Mouse (Mus musculus) MEL (cell line): ENCODE measurements around the gene Pdzd3. TPM values are rescaled to one million over a fixed set of nuclear protein-coding genes. Genes with fewer than 3 reads are reported as not detected.

Experiments used
- DNase-seq: peaks from one replicate; pipeline ENCODE4 v3.0.0; 2011; ENCODE audit warnings: low read depth, low spot score
- H3K27ac ChIP-seq: 2 replicates; pipeline ENCODE4 v1.5.1; 2012; ENCODE audit warnings: low read depth, mild to moderate bottlenecking, control low read depth, low read length, moderate library complexity; ENCODE audit not compliant: control insufficient read depth
- H3K27me3 ChIP-seq, 2 experiments: fragments of 150-350 bp in 1 of 2; sonication (generic) in 1 of 2; 2 replicates each; pipeline ENCODE4 v1.6.1; 2012; ENCODE audit warnings: low read length in 2 of 2, mild to moderate bottlenecking in 2 of 2, improper control_type of control experiment in 1 of 2, moderate library complexity in 1 of 2; ENCODE audit not compliant: insufficient read depth in 2 of 2, control insufficient read depth in 1 of 2
- H3K36me3 ChIP-seq, 2 experiments: 2 replicates each; pipeline ENCODE4 v1.6.1; 2012 to 2014; ENCODE audit warnings: low read length in 2 of 2, improper control_type of control experiment in 1 of 2, inconsistent platforms in 1 of 2, mild to moderate bottlenecking in 1 of 2; ENCODE audit not compliant: insufficient read depth in 2 of 2, control insufficient read depth in 1 of 2
- H3K4me1 ChIP-seq, 2 experiments: fragments of 150-350 bp in 1 of 2; sonication (generic) in 1 of 2; 2 replicates each; pipeline ENCODE4 v1.6.1; 2012; ENCODE audit warnings: low read length in 2 of 2, improper control_type of control experiment in 1 of 2, mild to moderate bottlenecking in 1 of 2; ENCODE audit not compliant: insufficient read depth in 2 of 2, control insufficient read depth in 1 of 2
- H3K4me3 ChIP-seq, 2 experiments: fragments of 150-350 bp in 1 of 2; sonication (generic) in 1 of 2; 2 replicates each; pipeline ENCODE4 v1.5.1; 2012; ENCODE audit warnings: low read depth in 2 of 2, low read length in 2 of 2, mild to moderate bottlenecking in 2 of 2, moderate library complexity in 2 of 2, control low read depth in 1 of 2, improper control_type of control experiment in 1 of 2; ENCODE audit not compliant: control insufficient read depth in 1 of 2, insufficient read depth in 1 of 2
- H3K79me2 ChIP-seq: 2 replicates; pipeline ENCODE4 v1.6.1; 2012; ENCODE audit warnings: mild to moderate bottlenecking, low read length, moderate library complexity; ENCODE audit not compliant: control insufficient read depth, poor library complexity, insufficient read depth
- H3K9ac ChIP-seq: 2 replicates; pipeline ENCODE4 v1.6.1; 2012; ENCODE audit warnings: low read depth, mild to moderate bottlenecking, control low read depth, low read length, moderate library complexity; ENCODE audit not compliant: control insufficient read depth, poor library complexity, severe bottlenecking
- H3K9me3 ChIP-seq: fragments of 150-350 bp; sonication (generic); replicated peaks from 2 replicates; pipeline ENCODE4 v1.6.1; 2012; ENCODE audit warnings: mild to moderate bottlenecking, low read length, improper control_type of control experiment, moderate library complexity; ENCODE audit not compliant: insufficient read depth
- BHLHE40 ChIP-seq: IDR thresholded peaks from 2 replicates; pipeline ENCODE4 v1.6.1; 2012; ENCODE audit warnings: low read depth, mild to moderate bottlenecking, inconsistent platforms, low read length, improper control_type of control experiment, borderline replicate concordance
- CHD1 ChIP-seq: IDR thresholded peaks from 2 replicates; pipeline ENCODE4 v1.6.1; 2012; ENCODE audit warnings: low read depth, mild to moderate bottlenecking, inconsistent platforms, low read length, improper control_type of control experiment
- CTCF ChIP-seq, 3 experiments: IDR thresholded peaks in 2 of 3; conservative IDR thresholded peaks in 1 of 3; 2 replicates each; pipeline ENCODE4 v1.5.1; 2011 to 2012; ENCODE audit warnings: low read length in 3 of 3, low read depth in 2 of 3, mild to moderate bottlenecking in 2 of 3, improper control_type of control experiment in 1 of 3, inconsistent platforms in 1 of 3, mixed read lengths in 1 of 3, moderate library complexity in 1 of 3; ENCODE audit not compliant: control insufficient read depth in 1 of 3, insufficient read depth in 1 of 3, poor library complexity in 1 of 3, severe bottlenecking in 1 of 3
- E2F4 ChIP-seq: IDR thresholded peaks from 2 replicates; pipeline ENCODE4 v1.6.1; 2011; ENCODE audit warnings: low read depth, low read length, improper control_type of control experiment, borderline replicate concordance
- ELF1 ChIP-seq: IDR thresholded peaks from 2 replicates; pipeline ENCODE4 v1.6.1; 2014; ENCODE audit warnings: low read depth, mild to moderate bottlenecking, inconsistent platforms, low read length, improper control_type of control experiment, moderate library complexity
- EP300 ChIP-seq, 2 experiments: IDR thresholded peaks; 2 replicates each; pipeline ENCODE4 v1.6.1; 2011; ENCODE audit warnings: improper control_type of control experiment in 2 of 2, low read length in 2 of 2, low read depth in 1 of 2, mild to moderate bottlenecking in 1 of 2
- ETS1 ChIP-seq: IDR thresholded peaks from 2 replicates; pipeline ENCODE4 v1.6.1; 2012; ENCODE audit warnings: low read depth, mild to moderate bottlenecking, inconsistent platforms, low read length, improper control_type of control experiment, moderate library complexity
- GATA1 ChIP-seq: IDR thresholded peaks from 2 replicates; pipeline ENCODE4 v1.6.1; 2011; ENCODE audit warnings: low read depth, low read length, improper control_type of control experiment
- HCFC1 ChIP-seq: IDR thresholded peaks from 2 replicates; pipeline ENCODE4 v1.6.1; 2012; ENCODE audit warnings: low read depth, mild to moderate bottlenecking, inconsistent platforms, low read length, improper control_type of control experiment, moderate library complexity
- JUND ChIP-seq: IDR thresholded peaks from 2 replicates; pipeline ENCODE4 v1.6.1; 2011; ENCODE audit warnings: low read depth, mild to moderate bottlenecking, improper control_type of control experiment, low read length
- MAX ChIP-seq: IDR thresholded peaks from 2 replicates; pipeline ENCODE4 v1.6.1; 2011; ENCODE audit warnings: low read length, improper control_type of control experiment
- MEF2A ChIP-seq: IDR thresholded peaks from 2 replicates; pipeline ENCODE4 v1.6.1; 2014; ENCODE audit warnings: low read depth, mild to moderate bottlenecking, inconsistent platforms, low read length, improper control_type of control experiment; ENCODE audit not compliant: poor library complexity, insufficient replicate concordance, severe bottlenecking; ENCODE audit errors: extremely low read depth
- MXI1 ChIP-seq: IDR thresholded peaks from 2 replicates; pipeline ENCODE4 v1.6.1; 2011; ENCODE audit warnings: mild to moderate bottlenecking, low read depth, low read length, improper control_type of control experiment
- MYB ChIP-seq: IDR thresholded peaks from 2 replicates; pipeline ENCODE4 v1.6.1; 2011; ENCODE audit warnings: mild to moderate bottlenecking, low read depth, low read length, improper control_type of control experiment
- MYC ChIP-seq: IDR thresholded peaks from 2 replicates; pipeline ENCODE4 v1.6.1; 2011; ENCODE audit warnings: low read depth, mild to moderate bottlenecking, low read length, improper control_type of control experiment, moderate library complexity
- NELFE ChIP-seq: IDR thresholded peaks from 2 replicates; pipeline ENCODE4 v1.6.1; 2011; ENCODE audit warnings: low read depth, low read length, improper control_type of control experiment
- NRF1 ChIP-seq: IDR thresholded peaks from 2 replicates; pipeline ENCODE4 v1.6.1; 2014; ENCODE audit warnings: low read depth, mild to moderate bottlenecking, inconsistent platforms, low read length, improper control_type of control experiment, moderate library complexity; ENCODE audit not compliant: poor library complexity, insufficient read depth, severe bottlenecking
- POLR2A ChIP-seq, 2 experiments: IDR thresholded peaks; 2 replicates each; pipeline ENCODE4 v1.6.1; 2011 to 2012; ENCODE audit warnings: low read length in 2 of 2, mild to moderate bottlenecking in 2 of 2, control low read depth in 1 of 2, improper control_type of control experiment in 1 of 2, low read depth in 1 of 2, moderate library complexity in 1 of 2; ENCODE audit not compliant: control insufficient read depth in 1 of 2, insufficient read depth in 1 of 2, poor library complexity in 1 of 2
- POLR2AphosphoS2 ChIP-seq: IDR thresholded peaks from 2 replicates; pipeline ENCODE4 v1.6.1; 2011; ENCODE audit warnings: low read length, improper control_type of control experiment
- POLR2AphosphoS5 ChIP-seq: IDR thresholded peaks from 2 replicates; pipeline ENCODE4 v1.6.1; 2012; ENCODE audit warnings: low read depth, borderline replicate concordance, mild to moderate bottlenecking, inconsistent platforms, low read length, moderate library complexity, mixed read lengths
- RCOR1 ChIP-seq: IDR thresholded peaks from 2 replicates; pipeline ENCODE4 v1.6.1; 2012; ENCODE audit warnings: low read depth, mild to moderate bottlenecking, inconsistent platforms, low read length, improper control_type of control experiment
- SIN3A ChIP-seq: IDR thresholded peaks from 2 replicates; pipeline ENCODE4 v1.6.1; 2012; ENCODE audit warnings: low read length, improper control_type of control experiment, inconsistent platforms
- SMC3 ChIP-seq: IDR thresholded peaks from 2 replicates; pipeline ENCODE4 v1.6.1; 2011; ENCODE audit warnings: low read depth, low read length, improper control_type of control experiment
- TAL1 ChIP-seq: IDR thresholded peaks from 2 replicates; pipeline ENCODE4 v1.6.1; 2012; ENCODE audit warnings: mild to moderate bottlenecking, inconsistent platforms, low read length, moderate library complexity, mixed read lengths
- TBP ChIP-seq: IDR thresholded peaks from 2 replicates; pipeline ENCODE4 v1.8.0; 2011; ENCODE audit warnings: low read depth, low read length, improper control_type of control experiment
- TCF12 ChIP-seq: IDR thresholded peaks from 2 replicates; pipeline ENCODE4 v1.6.1; 2014; ENCODE audit warnings: low read depth, mild to moderate bottlenecking, inconsistent platforms, low read length, improper control_type of control experiment, moderate library complexity
- UBTF ChIP-seq: IDR thresholded peaks from 2 replicates; pipeline ENCODE4 v1.6.1; 2012; ENCODE audit warnings: low read depth, mild to moderate bottlenecking, inconsistent platforms, low read length, improper control_type of control experiment, moderate library complexity, borderline replicate concordance; ENCODE audit not compliant: insufficient read depth
- USF2 ChIP-seq, 2 experiments: IDR thresholded peaks; 2 replicates each; pipeline ENCODE4 v1.6.1; 2011 to 2012; ENCODE audit warnings: improper control_type of control experiment in 2 of 2, low read length in 2 of 2, borderline replicate concordance in 1 of 2, inconsistent platforms in 1 of 2, low read depth in 1 of 2, mild to moderate bottlenecking in 1 of 2; ENCODE audit not compliant: insufficient read depth in 1 of 2
- ZC3H11A ChIP-seq: IDR thresholded peaks from 2 replicates; pipeline ENCODE4 v1.6.1; 2012; ENCODE audit warnings: low read depth, mild to moderate bottlenecking, inconsistent platforms, low read length, improper control_type of control experiment
- ZKSCAN1 ChIP-seq: IDR thresholded peaks from 2 replicates; pipeline ENCODE4 v1.6.1; 2012; ENCODE audit warnings: low read depth, mild to moderate bottlenecking, inconsistent platforms, low read length, improper control_type of control experiment, moderate library complexity
- polyA plus RNA-seq, 2 experiments: library from polyadenylated mRNA; stranded (reverse) in 1 of 2; unstranded in 1 of 2; fragments of >175 nt in 1 of 2; fragments of >200 nt in 1 of 2; gene quantifications; 2 replicates each; pipeline versions ENCODE4 v1.2.1 to v1.2.4; 2012; ENCODE audit warnings: low replicate concordance in 2 of 2, low read depth in 1 of 2; ENCODE audit not compliant: insufficient read length in 2 of 2, insufficient read depth in 1 of 2, missing spikeins in 1 of 2
- total RNA-seq: library from RNA; depleted of rRNA; stranded (reverse); fragments of 300-350 nt; gene quantifications from 2 replicates; pipeline ENCODE4 v1.2.3, GENCODE M21; 2012

Pdzd3 gene
- total and polyA plus RNA-seq, 3 experiments = 0.06 TPM; not detected in 2

DNA sequence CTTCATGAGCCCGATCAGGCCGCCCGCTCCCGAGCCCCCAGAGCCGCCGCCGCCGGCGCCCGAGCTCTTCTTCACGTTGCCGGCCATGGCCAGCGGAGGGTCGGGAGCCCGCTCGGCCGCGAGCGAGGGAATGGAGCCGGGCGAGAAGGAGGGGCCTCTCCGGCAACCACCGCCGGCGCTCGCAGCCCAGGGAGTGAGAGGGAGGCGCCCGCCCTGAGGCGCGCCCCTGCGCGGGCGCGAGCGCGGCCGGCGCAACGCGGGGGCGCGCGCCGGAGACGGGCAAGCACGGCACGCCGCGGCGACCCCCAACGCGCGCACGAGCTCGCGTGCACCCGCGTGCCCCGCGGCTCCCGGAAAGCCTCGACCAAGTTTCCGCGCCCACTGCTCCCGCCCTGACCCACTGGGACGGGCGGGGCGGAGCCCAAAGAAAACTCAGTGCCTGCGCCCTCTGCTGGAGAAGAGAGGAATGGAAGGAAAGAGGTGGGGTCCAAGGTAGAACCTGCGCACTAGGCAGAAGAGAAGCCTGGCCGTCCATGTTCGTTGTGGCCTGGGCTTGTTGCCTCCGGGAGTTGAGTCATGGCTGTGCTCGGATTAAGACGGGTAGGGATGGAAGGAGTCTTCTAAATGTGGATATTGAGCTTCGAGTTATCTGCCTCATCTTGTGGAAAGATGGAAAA is 17.3 kb downstream of the Pdzd3 start, which contains the start of gene Cbl (continued):
- TF ChIP-seq MEF2A (no peak), HCFC1 (peak; percentile 90), EP300 (IDR thresholded peaks at IDR 0.05; ENCODE audit: low read depth in 1 of 2, low read length in 2 of 2) (peak in 1 of 2 experiments; percentile 44; a peak in 2 of 4 replicates), GATA1 (no peak), NRF1 (peak; percentile 82), ZKSCAN1 (no peak), ELF1 (0 out of 2 replicates have a peak, but pooled peaks have one; percentile 66), ZC3H11A (no peak; the same call in 1 of the 2 replicates), E2F4 (no peak; the same call in 1 of the 2 replicates), TAL1 (no peak)

DNA sequence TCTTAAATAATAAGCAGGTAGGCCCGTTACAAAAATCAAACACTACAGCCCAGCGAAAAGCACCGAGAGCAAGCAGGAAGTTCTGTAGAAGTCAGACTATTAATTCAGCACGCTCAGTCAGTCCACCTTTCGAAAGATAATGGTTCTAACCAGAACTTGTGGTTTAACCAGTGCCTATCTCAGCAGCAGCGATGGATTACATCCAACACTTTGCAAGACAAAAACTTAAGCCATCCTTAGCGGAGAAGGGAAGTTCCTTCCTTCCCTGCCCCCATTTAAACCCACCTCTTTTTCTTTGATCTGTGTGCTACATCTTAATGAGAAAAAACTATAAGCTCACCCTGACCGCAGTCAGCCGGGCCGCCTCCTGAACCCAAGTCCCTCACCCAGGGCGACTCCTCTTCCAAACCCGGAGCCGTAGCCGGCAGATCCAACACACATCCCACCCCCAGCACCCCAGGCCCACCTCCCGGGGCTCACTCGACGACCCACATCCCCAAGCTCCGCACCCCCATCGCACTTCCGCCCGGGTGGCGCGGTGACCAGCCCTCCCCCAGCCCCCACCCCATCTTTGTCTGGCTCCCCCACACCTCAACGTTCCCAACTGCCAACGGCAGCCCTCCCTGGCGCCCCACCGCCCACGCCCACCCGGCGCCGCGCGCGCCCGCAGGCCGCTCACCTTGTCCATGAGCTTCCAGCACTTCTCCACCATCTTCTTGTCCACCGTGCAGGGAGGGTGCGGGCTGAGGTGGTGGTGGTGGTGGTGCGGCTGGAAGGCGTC is 18.1 kb downstream of the Pdzd3 start:
- Histone ChIP-seq H3K4me3 (peak overlapping the region; percentile 84 to 86), H3K36me3 (peaks cover 0 to 18% of the 10 kb centered on the region in 2 experiments; a peak in 3 of 4 replicates), H3K79me2 (peaks cover 38% of the 10 kb centered on the region), H3K9ac (peak overlapping the region; percentile 96), H3K27ac (peak overlapping the region; percentile 92), H3K4me1 (peaks cover 0 to 6% of the 10 kb centered on the region in 2 experiments; a peak in 3 of 4 replicates), H3K27me3 (no peaks in the 10 kb centered on the region), H3K9me3 (no peaks in the 10 kb centered on the region)
- DNase-seq = peak; percentile 95
- TF ChIP-seq ZKSCAN1 = no peak
- TF ChIP-seq TCF12 = peak; percentile 69
- peak; percentile 92 for TF ChIP-seq SIN3A
- TF ChIP-seq UBTF = no peak
- TF ChIP-seq ELF1 = peak; percentile 52
- TF ChIP-seq BHLHE40 = peak; percentile 94
- no peak; the same call in 1 of the 2 replicates for TF ChIP-seq SMC3
- TF ChIP-seq TAL1 = peak; percentile 61
- TF ChIP-seq EP300 (IDR thresholded peaks at IDR 0.05; ENCODE audit: low read depth in 1 of 2, low read length in 2 of 2) = peak; percentile 81 to 84
- TF ChIP-seq MXI1 = peak; percentile 80
- peak; percentile 59 for TF ChIP-seq MAX
- TF ChIP-seq CHD1 = no peak
- peak; percentile 90 for TF ChIP-seq MYC
- 0 out of 2 replicates have a peak, but pooled peaks have one; percentile 30 for TF ChIP-seq TBP
- peak; percentile 99 for TF ChIP-seq RCOR1
- peak; percentile 84 for TF ChIP-seq MYB
- peak; percentile 94 for TF ChIP-seq ETS1
- no peak for TF ChIP-seq POLR2AphosphoS5
- TF ChIP-seq CTCF (IDR thresholded peaks at IDR 0.05 in 2 of 3, conservative IDR thresholded peaks at IDR 0.05 in 1 of 3; ENCODE audit: control insufficient read depth in 1 of 3, insufficient read depth in 1 of 3, low read depth in 2 of 3, low read length in 3 of 3, poor library complexity in 1 of 3, severe bottlenecking in 1 of 3) = no peak
- TF ChIP-seq ZC3H11A = peak; percentile 2; the same call in 1 of the 2 replicates
- TF ChIP-seq POLR2A (IDR thresholded peaks at IDR 0.05; ENCODE audit: control insufficient read depth in 1 of 2, insufficient read depth in 1 of 2, low read depth in 1 of 2, low read length in 2 of 2, poor library complexity in 1 of 2) = 0 out of 4 replicates have a peak, but pooled peaks of 1 of the 2 experiments have one; percentile 54
- TF ChIP-seq E2F4 = 0 out of 2 replicates have a peak, but pooled peaks have one; percentile 44
- TF ChIP-seq NELFE = no peak
- TF ChIP-seq POLR2AphosphoS2 = no peak
- no peak for TF ChIP-seq USF2 (IDR thresholded peaks at IDR 0.05; ENCODE audit: borderline replicate concordance in 1 of 2, insufficient read depth in 1 of 2, low read depth in 1 of 2, low read length in 2 of 2)
- TF ChIP-seq JUND = 0 out of 2 replicates have a peak, but pooled peaks have one; percentile 52
